35 mouse cellular contexts compared by ENCODE assay signal in genomic region chr10:37540703-37541102, GRCm38 (mm10).
"Had no signal": no experiment of that assay in that cellular context is flagged by ENCODE, and none has a peak within 500 bp of the region (broad histone marks: within the 10 kb centered on the region; RNA-seq: fewer than 3 reads in every experiment).

No protein-coding gene starts in this region.

- H3K4me2 ChIP-seq: heart, embryonic 11.5 days; heart, embryonic 12.5 days; heart, embryonic 13.5 days; heart, embryonic 15.5 days; hindbrain, embryonic 12.5 days; hindbrain, embryonic 13.5 days; hindbrain, embryonic 14.5 days; hindbrain, embryonic 15.5 days; intestine, embryonic 15.5 days; kidney, embryonic 15.5 days had no signal

- H3K9ac ChIP-seq: heart, embryonic 12.5 days; heart, embryonic 13.5 days; heart, embryonic 15.5 days; hindbrain, embryonic 12.5 days; hindbrain, embryonic 13.5 days; hindbrain, embryonic 14.5 days; hindbrain, embryonic 15.5 days; intestine, embryonic 15.5 days; kidney, embryonic 15.5 days had no signal

- H3K9me3 ChIP-seq: heart, embryonic 10.5 days; heart, embryonic 12.5 days; heart, embryonic 13.5 days; heart, embryonic 15.5 days; hindbrain, embryonic 10.5 days; hindbrain, embryonic 12.5 days; hindbrain, embryonic 13.5 days; hindbrain, embryonic 15.5 days; intestine, embryonic 15.5 days; kidney, embryonic 15.5 days had no signal

- H3K36me3 ChIP-seq: heart, embryonic 10.5 days; heart, embryonic 12.5 days; heart, embryonic 13.5 days; heart, embryonic 15.5 days; hindbrain, embryonic 10.5 days; hindbrain, embryonic 12.5 days; hindbrain, embryonic 13.5 days; hindbrain, embryonic 15.5 days; intestine, embryonic 15.5 days; kidney, embryonic 15.5 days had no signal

- DNase-seq: heart, postnatal 10 days; heart, postnatal 14 days; heart, postnatal 36 days; heart, postnatal 4 days; kidney, adult 11 months; kidney, adult 18-20 months; kidney, adult 2 months; kidney, adult 8-10 months; kidney, adult 9 months; kidney, postnatal 10 days; kidney, postnatal 14 days; kidney, postnatal 25 days; kidney, postnatal 36 days; kidney, postnatal 4 days; layer of hippocampus, adult 9-11 months; layer of hippocampus, postnatal 36 days had no signal

- ATAC-seq: hindbrain, embryonic 16.5 days; hindbrain, postnatal 0 days; inflammation-experienced regulatory T-cells, adult 6 months; intestine, embryonic 15.5 days; intestine, embryonic 16.5 days; intestine, postnatal 0 days had no signal

- H3K4me1 ChIP-seq: heart, embryonic 10.5 days; heart, embryonic 12.5 days; heart, embryonic 13.5 days; heart, embryonic 15.5 days; hindbrain, embryonic 10.5 days; hindbrain, embryonic 12.5 days; hindbrain, embryonic 13.5 days; hindbrain, embryonic 15.5 days; intestine, embryonic 15.5 days; kidney, embryonic 15.5 days had no signal

- H3K27ac ChIP-seq: heart, embryonic 10.5 days; heart, embryonic 13.5 days; heart, embryonic 15.5 days; hindbrain, embryonic 10.5 days; hindbrain, embryonic 12.5 days; hindbrain, embryonic 13.5 days; hindbrain, embryonic 14.5 days; hindbrain, embryonic 15.5 days; hindbrain, postnatal 0 days; intestine, embryonic 15.5 days; kidney, embryonic 15.5 days; kidney, postnatal 0 days; layer of hippocampus, adult 2 months had no signal

- H3K4me3 ChIP-seq: heart, embryonic 10.5 days; heart, embryonic 12.5 days; heart, embryonic 13.5 days; heart, embryonic 15.5 days; hindbrain, embryonic 10.5 days; hindbrain, embryonic 12.5 days; hindbrain, embryonic 13.5 days; hindbrain, embryonic 15.5 days; intestine, embryonic 15.5 days; kidney, embryonic 15.5 days; layer of hippocampus, adult 2 months had no signal

- H3K27me3 ChIP-seq: heart, embryonic 12.5 days; heart, embryonic 13.5 days; heart, embryonic 15.5 days; hindbrain, embryonic 12.5 days; hindbrain, embryonic 13.5 days; hindbrain, embryonic 15.5 days; intestine, embryonic 15.5 days; kidney, embryonic 15.5 days had no signal
